Mouse (Mus musculus) heart, adult 18-20 months (tissue): ENCODE data around the gene Mlx. TPM values are rescaled to one million over a fixed set of nuclear protein-coding genes. Genes with fewer than 3 reads are reported as not detected.

Source experiments
- DNase-seq, 2 experiments: peaks; one replicate each; pipeline ENCODE4 v3.0.0; 2021 to 2022; ENCODE audit warnings: mixed read lengths in 1 of 2
- microRNA-seq, 2 experiments: library from miRNA; unstranded; fragments of <30 nt; microRNA quantifications; one replicate each; pipeline ENCODE4 v1.2.0; 2022
- total RNA-seq, 2 experiments: library from RNA; stranded (reverse); gene quantifications; 2 replicates each; pipeline ENCODE4 v1.2.3; 2021

Gene Mlx
- total RNA-seq, 2 experiments from 2014 or later: 17.2 to 17.9 TPM

GRCm38 (mm10) chr11:101138536-101139181 lies 51.6 kb downstream of the Mlx start:
- peak; percentile 18 to 36 for DNase-seq

- peak in 1 of 2 experiments; percentile 49 for DNase-seq
Measured at GRCm38 (mm10) chr11:101140164-101140819, 53.2 kb downstream of the Mlx start.

- DNase-seq: no peak
Measured at GRCm38 (mm10) chr11:101141088-101141487, 54.0 kb downstream of the Mlx start.

Small RNA genes lying within 50 kb of the gene (microRNA-seq; reads per million reads assigned to microRNA genes)
- 0 reads per million in 2 experiments for gene Gm27626

Other genes starting within 250 kb of the Mlx start
- 10 to 100 TPM; 55.0 to 60.1 TPM for gene Stat5b, start 236.6 kb upstream of the Mlx start, total RNA-seq
- 10 to 100 TPM; 17.2 to 23.0 TPM for gene Stat5a, start 227.9 kb upstream of the Mlx start, total RNA-seq
- 10 to 100 TPM; 71.8 to 83.2 TPM for gene Stat3, start 147.7 kb upstream of the Mlx start, total RNA-seq
- gene Cavin1, start 116.4 kb upstream of the Mlx start, total RNA-seq: 100 to 1,000 TPM; 192 to 214 TPM
- 10 to 100 TPM; 87.1 to 92.2 TPM for gene Atp6v0a1, start 77.8 kb upstream of the Mlx start, total RNA-seq
- gene Naglu, start 17.3 kb upstream of the Mlx start, total RNA-seq: 1 to 10 TPM; 7.2 to 8.4 TPM
- gene Hsd17b1, start 8.9 kb upstream of the Mlx start, total RNA-seq: under 1 TPM; 0.41 to 0.77 TPM
- 10 to 100 TPM; 17.4 to 18.8 TPM for gene Coasy, start 4.7 kb upstream of the Mlx start, total RNA-seq
- 1 to 10 TPM; 2.4 to 2.6 TPM for gene Psmc3ip, start 8.2 kb downstream of the Mlx start, total RNA-seq
- 10 to 100 TPM; 29.7 to 31.6 TPM for gene Retreg3, start 32.6 kb downstream of the Mlx start, total RNA-seq
- 10 to 100 TPM; 23.9 to 25.6 TPM for gene Tubg1, start 32.7 kb downstream of the Mlx start, total RNA-seq
- 1 to 10 TPM; 2.3 to 3.7 TPM for gene Tubg2, start 68.6 kb downstream of the Mlx start, total RNA-seq
- gene Cntnap1, start 83.2 kb downstream of the Mlx start, total RNA-seq: 1 to 10 TPM; 1.1 to 1.9 TPM
- 10 to 100 TPM; 12.6 to 12.8 TPM for gene Plekhh3, start 84.1 kb downstream of the Mlx start, total RNA-seq
- gene Ccr10, start 88.2 kb downstream of the Mlx start, total RNA-seq: not detected
- gene Ezh1, start 139.2 kb downstream of the Mlx start, total RNA-seq: 10 to 100 TPM; 29.8 to 36.4 TPM
- gene Ramp2, start 158.8 kb downstream of the Mlx start, total RNA-seq: 100 to 1,000 TPM in 1 of 2 experiments, 10 to 100 TPM in 1; 74.7 to 100 TPM
- gene Vps25, start 166.4 kb downstream of the Mlx start, total RNA-seq: 100 to 1,000 TPM in 1 of 2 experiments, 10 to 100 TPM in 1; 87.3 to 107 TPM
- 10 to 100 TPM in 1 of 2 experiments, 1 to 10 TPM in 1; 9.4 to 12.9 TPM for gene Wnk4, start 173.3 kb downstream of the Mlx start, total RNA-seq
- gene Cntd1, start 191.7 kb downstream of the Mlx start, total RNA-seq: under 1 TPM; 0.15 to 0.23 TPM
- 100 to 1,000 TPM in 1 of 2 experiments, 10 to 100 TPM in 1; 98.3 to 108 TPM for gene Coa3, start 191.8 kb downstream of the Mlx start, total RNA-seq
- 10 to 100 TPM; 85.4 to 96.5 TPM for gene Becn1, start 215.0 kb downstream of the Mlx start, total RNA-seq
- 10 to 100 TPM; 65.0 to 86.3 TPM for gene Psme3, start 228.9 kb downstream of the Mlx start, total RNA-seq
- 1 to 10 TPM; 1.2 to 2.2 TPM for gene Aoc2, start 237.8 kb downstream of the Mlx start, total RNA-seq
- gene Aoc3, start 243.3 kb downstream of the Mlx start, total RNA-seq: 10 to 100 TPM; 10.5 to 16.6 TPM